Mouse (Mus musculus): Measurements from ENCODE around the gene Ifna6. TPM values are rescaled to one million over a fixed set of nuclear protein-coding genes. Genes with fewer than 3 reads are reported as not detected.

Gene Ifna6
- total and polyA plus RNA-seq, 2 experiments = not detected

DNA sequence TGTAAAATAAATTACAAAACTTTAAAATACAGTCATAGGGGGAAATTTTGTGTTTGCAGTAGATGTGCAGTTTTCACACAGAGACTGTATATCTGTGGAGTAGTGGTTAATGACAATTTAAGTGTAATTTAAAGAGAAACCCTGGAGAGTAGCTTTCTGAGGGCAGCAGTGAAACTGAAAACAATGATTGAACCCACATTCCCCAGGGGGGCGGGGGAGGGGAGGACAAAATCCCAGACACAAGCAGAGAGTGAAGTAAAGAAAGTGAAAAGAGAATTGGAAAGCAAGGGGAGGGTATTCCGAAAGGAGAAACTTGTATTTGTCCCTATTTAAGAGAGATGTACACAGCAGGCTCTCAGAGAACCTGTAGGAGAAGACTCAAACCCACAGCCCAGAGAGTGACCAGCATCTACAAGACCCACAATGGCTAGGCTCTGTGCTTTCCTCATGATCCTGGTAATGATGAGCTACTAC, 14.3 kb downstream of the Ifna6 start, which contains the start of gene Ifna4:
Gene Ifna4, plus strand, starts transcription at position 424 of the 474 bp plus-strand sequence.
- TF ChIP-seq POLR2A (IDR thresholded peaks at IDR 0.05; ENCODE audit: extremely low read depth, insufficient read depth, low read length) (no peak), CTCF (IDR thresholded peaks at IDR 0.05; ENCODE audit: low read depth, low read length) (no peak)
- H3K27me3 ChIP-seq (ENCODE audit: control insufficient read depth, insufficient read depth, low read length) = no peaks in the 10 kb centered on the region
- H3K27ac ChIP-seq (replicated peaks; ENCODE audit: insufficient read depth, low read depth, low read length) = no peak within 1 kb of the TSS
- WGBS = 49% methylated on average over 2 of the region's 2 CpGs
- H3K36me3 ChIP-seq (ENCODE audit: control insufficient read depth, insufficient read depth, low read length) = no peaks in the 10 kb centered on the region
- no peaks in the 10 kb centered on the region for H3K4me1 ChIP-seq (ENCODE audit: control insufficient read depth, insufficient read depth, low read length)
- no peak within 1 kb of the TSS for H3K9ac ChIP-seq (ENCODE audit: low read depth, low read length)
- no peak for DNase-seq (ENCODE audit: extremely low read depth, low read depth, low spot score)
- H3K79me2 ChIP-seq (ENCODE audit: control insufficient read depth, insufficient read depth, low read length) = no peaks in the 10 kb centered on the region
- no peak within 1 kb of the TSS for H3K4me3 ChIP-seq (ENCODE audit: insufficient read depth, low read depth, low read length)

DNA sequence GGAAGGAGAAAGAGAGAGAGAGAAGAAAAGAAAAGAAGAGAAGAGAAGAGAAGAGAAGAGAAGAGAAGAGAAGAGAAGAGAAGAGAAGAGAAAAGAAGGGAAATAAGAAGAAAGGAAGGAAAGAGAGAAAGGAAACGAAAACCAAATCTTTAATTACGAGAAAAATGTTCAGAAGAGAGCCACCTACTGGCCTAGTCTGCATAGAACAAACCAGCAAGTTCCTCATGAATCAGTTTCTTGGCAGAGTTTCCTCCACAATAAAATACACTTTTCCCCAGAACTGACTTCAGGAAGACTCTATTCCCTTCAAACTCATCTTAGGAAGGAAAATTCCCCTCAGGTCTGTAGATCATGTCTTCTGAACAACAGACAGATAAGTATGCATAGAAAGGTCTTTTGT, 18.1 kb downstream of the Ifna6 start:
- H3K4me1 ChIP-seq (ENCODE audit: control insufficient read depth, insufficient read depth, low read length) = no peaks in the 10 kb centered on the region
- H3K27ac ChIP-seq (replicated peaks; ENCODE audit: insufficient read depth, low read depth, low read length) = no peak overlapping the region
- TF ChIP-seq POLR2A (IDR thresholded peaks at IDR 0.05; ENCODE audit: extremely low read depth, insufficient read depth, low read length) (no peak), CTCF (IDR thresholded peaks at IDR 0.05; ENCODE audit: low read depth, low read length) (no peak)
- DNase-seq (ENCODE audit: extremely low read depth, low read depth, low spot score) = peak; percentile 19
- H3K9ac ChIP-seq (ENCODE audit: low read depth, low read length) = no peak overlapping the region
- no peak overlapping the region for H3K4me3 ChIP-seq (ENCODE audit: insufficient read depth, low read depth, low read length)
- no peaks in the 10 kb centered on the region for H3K79me2 ChIP-seq (ENCODE audit: control insufficient read depth, insufficient read depth, low read length)
- no peaks in the 10 kb centered on the region for H3K27me3 ChIP-seq (ENCODE audit: control insufficient read depth, insufficient read depth, low read length)
- H3K36me3 ChIP-seq (ENCODE audit: control insufficient read depth, insufficient read depth, low read length) = no peaks in the 10 kb centered on the region
- WGBS = 38% methylated on average over 2 of the region's 2 CpGs

DNA sequence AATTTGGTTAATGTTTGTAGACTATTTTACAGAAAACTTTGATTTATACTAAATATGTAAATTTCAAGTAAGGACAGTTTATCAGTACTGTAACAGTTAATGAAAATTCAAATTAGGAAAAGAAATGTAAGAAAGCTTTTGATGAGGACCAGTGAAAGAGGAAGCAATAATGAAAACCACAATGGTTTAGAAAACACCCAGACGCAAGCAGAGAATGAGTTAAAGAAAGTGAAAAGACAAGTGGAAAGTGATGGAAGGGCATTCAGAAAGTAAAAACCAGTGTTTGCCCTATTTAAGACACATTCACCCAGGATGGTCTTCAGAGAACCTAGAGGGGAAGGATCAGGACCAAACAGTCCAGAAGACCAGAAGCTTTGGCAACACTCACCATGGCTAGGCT, 22.5 kb downstream of the Ifna6 start, which contains the start of gene Ifna1:
Gene Ifna1, plus strand, starts transcription at position 390 of the 400 bp plus-strand sequence.
- no peak within 1 kb of the TSS for H3K4me3 ChIP-seq (ENCODE audit: insufficient read depth, low read depth, low read length)
- DNase-seq (ENCODE audit: extremely low read depth, low read depth, low spot score) = no peak
- no peak within 1 kb of the TSS for H3K9ac ChIP-seq (ENCODE audit: low read depth, low read length)
- no peak within 1 kb of the TSS for H3K27ac ChIP-seq (replicated peaks; ENCODE audit: insufficient read depth, low read depth, low read length)
- H3K79me2 ChIP-seq (ENCODE audit: control insufficient read depth, insufficient read depth, low read length) = no peaks in the 10 kb centered on the region
- no peaks in the 10 kb centered on the region for H3K36me3 ChIP-seq (ENCODE audit: control insufficient read depth, insufficient read depth, low read length)
- H3K27me3 ChIP-seq (ENCODE audit: control insufficient read depth, insufficient read depth, low read length) = no peaks in the 10 kb centered on the region
- no peaks in the 10 kb centered on the region for H3K4me1 ChIP-seq (ENCODE audit: control insufficient read depth, insufficient read depth, low read length)
- no peak for TF ChIP-seq CTCF (IDR thresholded peaks at IDR 0.05; ENCODE audit: low read depth, low read length)
- no peak for TF ChIP-seq POLR2A (IDR thresholded peaks at IDR 0.05; ENCODE audit: extremely low read depth, insufficient read depth, low read length)
- WGBS = 79% methylated on average over 1 of the region's 1 CpGs

DNA sequence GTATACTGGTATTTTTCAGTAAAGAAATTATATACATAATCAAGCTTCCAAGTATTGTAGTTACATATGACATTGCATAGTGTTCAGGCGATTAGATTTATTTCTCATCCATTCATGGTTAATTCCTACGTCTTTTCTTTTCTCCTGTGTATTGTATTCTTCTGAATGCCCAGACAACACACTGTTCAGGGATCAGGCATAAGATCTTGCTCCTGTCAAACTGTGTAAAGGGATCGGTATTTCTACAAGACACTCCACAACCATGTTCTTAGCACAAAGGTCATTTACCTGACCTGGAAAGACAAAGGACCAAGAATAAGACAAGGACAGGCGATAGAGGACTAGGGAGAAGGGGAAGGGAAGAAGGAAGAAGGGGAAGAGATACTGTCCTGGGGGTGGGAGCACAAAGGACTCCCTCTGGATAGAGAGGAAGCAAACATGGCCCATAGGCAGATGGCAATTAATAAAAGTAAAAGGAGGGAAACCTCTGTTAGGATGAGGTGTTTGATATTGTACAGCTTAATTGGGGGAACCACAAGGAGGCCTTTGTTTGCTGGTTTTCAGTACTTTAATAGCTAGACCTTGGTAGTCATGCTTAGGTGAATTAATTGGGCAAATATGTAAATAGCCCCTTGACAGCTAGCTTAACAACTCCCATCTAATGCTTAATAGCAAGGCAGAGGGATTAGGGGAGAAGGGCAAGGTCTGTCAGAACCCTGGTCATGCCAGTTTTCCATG, 24.0 kb downstream of the Ifna6 start:
- DNase-seq (ENCODE audit: extremely low read depth, low read depth, low spot score) = no peak
- H3K36me3 ChIP-seq (ENCODE audit: control insufficient read depth, insufficient read depth, low read length) = no peaks in the 10 kb centered on the region
- H3K27ac ChIP-seq (replicated peaks; ENCODE audit: insufficient read depth, low read depth, low read length) = no peak overlapping the region
- no peak for TF ChIP-seq POLR2A (IDR thresholded peaks at IDR 0.05; ENCODE audit: extremely low read depth, insufficient read depth, low read length)
- TF ChIP-seq CTCF (IDR thresholded peaks at IDR 0.05; ENCODE audit: low read depth, low read length) = no peak
- no peaks in the 10 kb centered on the region for H3K4me1 ChIP-seq (ENCODE audit: control insufficient read depth, insufficient read depth, low read length)
- H3K9ac ChIP-seq (ENCODE audit: low read depth, low read length) = no peak overlapping the region
- 78% methylated on average over 4 of the region's 4 CpGs for WGBS
- no peaks in the 10 kb centered on the region for H3K79me2 ChIP-seq (ENCODE audit: control insufficient read depth, insufficient read depth, low read length)
- H3K27me3 ChIP-seq (ENCODE audit: control insufficient read depth, insufficient read depth, low read length) = no peaks in the 10 kb centered on the region
- H3K4me3 ChIP-seq (ENCODE audit: insufficient read depth, low read depth, low read length) = no peak overlapping the region

DNA sequence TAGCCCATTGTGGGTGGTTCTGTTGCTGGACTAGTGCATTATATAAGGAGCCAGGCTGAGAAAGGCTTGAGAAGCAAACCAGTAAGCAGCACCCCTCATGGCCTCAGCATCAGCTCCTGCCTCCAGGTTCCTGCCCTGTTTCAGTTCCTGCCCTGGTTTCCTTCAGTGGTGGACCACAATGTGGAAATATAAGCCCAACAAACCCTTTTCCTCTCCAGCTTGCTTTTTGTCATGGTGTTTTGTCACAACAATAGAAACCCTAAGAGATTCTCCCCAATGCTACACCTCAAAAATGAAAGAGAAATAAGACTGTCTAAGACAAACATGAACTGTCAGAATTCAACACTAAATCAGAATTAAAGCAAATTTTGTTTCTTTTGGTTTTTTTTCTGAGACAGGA, 32.0 kb downstream of the Ifna6 start:
- H3K9ac ChIP-seq (ENCODE audit: low read depth, low read length) = no peak overlapping the region
- H3K4me3 ChIP-seq (ENCODE audit: insufficient read depth, low read depth, low read length) = no peak overlapping the region
- TF ChIP-seq CTCF (IDR thresholded peaks at IDR 0.05; ENCODE audit: low read depth, low read length) (no peak), POLR2A (IDR thresholded peaks at IDR 0.05; ENCODE audit: extremely low read depth, insufficient read depth, low read length) (no peak)
- H3K4me1 ChIP-seq (ENCODE audit: control insufficient read depth, insufficient read depth, low read length) = no peaks in the 10 kb centered on the region
- H3K36me3 ChIP-seq (ENCODE audit: control insufficient read depth, insufficient read depth, low read length) = no peaks in the 10 kb centered on the region
- DNase-seq (ENCODE audit: extremely low read depth, low read depth, low spot score) = no peak
- H3K79me2 ChIP-seq (ENCODE audit: control insufficient read depth, insufficient read depth, low read length) = no peaks in the 10 kb centered on the region
- no peak overlapping the region for H3K27ac ChIP-seq (replicated peaks; ENCODE audit: insufficient read depth, low read depth, low read length)
- H3K27me3 ChIP-seq (ENCODE audit: control insufficient read depth, insufficient read depth, low read length) = peaks cover 3% of the 10 kb centered on the region; the same call in 1 of the 2 replicates

DNA sequence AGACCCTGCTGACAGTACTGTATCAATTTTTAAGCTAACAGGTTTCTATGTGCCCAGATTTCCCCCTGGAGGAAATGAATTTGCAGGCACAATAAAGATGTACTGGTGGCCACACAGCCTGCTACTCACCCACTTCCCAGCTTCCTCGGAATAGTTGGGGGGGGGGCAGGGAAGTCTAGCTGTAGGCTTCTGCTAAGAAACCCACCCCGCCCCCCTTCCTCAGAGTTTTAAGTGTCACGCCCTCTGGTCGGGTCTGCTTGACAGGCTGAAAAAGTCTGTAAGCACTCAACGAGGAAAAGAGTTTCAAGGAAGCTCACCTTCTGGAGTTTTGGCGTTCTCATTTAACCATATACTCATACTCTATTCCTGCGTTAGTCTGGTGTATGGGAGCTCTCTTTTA, 36.1 kb downstream of the Ifna6 start:
- DNase-seq (ENCODE audit: extremely low read depth, low read depth, low spot score) = no peak
- Histone ChIP-seq H3K4me1 (ENCODE audit: control insufficient read depth, insufficient read depth, low read length) (no peaks in the 10 kb centered on the region), H3K36me3 (ENCODE audit: control insufficient read depth, insufficient read depth, low read length) (no peaks in the 10 kb centered on the region), H3K27ac (replicated peaks; ENCODE audit: insufficient read depth, low read depth, low read length) (no peak overlapping the region), H3K4me3 (ENCODE audit: insufficient read depth, low read depth, low read length) (no peak overlapping the region), H3K79me2 (ENCODE audit: control insufficient read depth, insufficient read depth, low read length) (no peaks in the 10 kb centered on the region), H3K9ac (ENCODE audit: low read depth, low read length) (no peak overlapping the region), H3K27me3 (ENCODE audit: control insufficient read depth, insufficient read depth, low read length) (peaks cover 3% of the 10 kb centered on the region; the same call in 1 of the 2 replicates)
- WGBS = 43% methylated on average over 7 of the region's 7 CpGs
- TF ChIP-seq CTCF (IDR thresholded peaks at IDR 0.05; ENCODE audit: low read depth, low read length) = no peak
- no peak for TF ChIP-seq POLR2A (IDR thresholded peaks at IDR 0.05; ENCODE audit: extremely low read depth, insufficient read depth, low read length)
